Mouse (Mus musculus) intestine, embryonic 15.5 days (tissue): ENCODE data around the gene Bcam. TPM values are rescaled to one million over a fixed set of nuclear protein-coding genes. Genes with fewer than 3 reads are reported as not detected.

Source experiments
- ATAC-seq: fragments of 200-750 bp; cut with Nextera tagmentation; 2 replicates; pipeline ENCODE4 v1.8.0; 2017; ENCODE audit warnings: moderate TSS enrichment, moderate library complexity
- H3K27ac ChIP-seq: fragments of 300-500 bp; sonication (generic); 2 replicates; pipeline ENCODE4 v1.5.1; 2015; ENCODE audit warnings: mild to moderate bottlenecking, inconsistent platforms
- H3K27me3 ChIP-seq: fragments of 300-500 bp; sonication (generic); replicated peaks from 2 replicates; pipeline ENCODE4 v1.6.1; 2015; ENCODE audit warnings: inconsistent platforms
- H3K36me3 ChIP-seq: fragments of 300-500 bp; sonication (generic); 2 replicates; pipeline ENCODE4 v1.6.1; 2015; ENCODE audit warnings: inconsistent platforms
- H3K4me1 ChIP-seq: fragments of 300-500 bp; sonication (generic); replicated peaks from 2 replicates; pipeline ENCODE4 v1.6.1; 2015; ENCODE audit warnings: inconsistent platforms
- H3K4me2 ChIP-seq: fragments of 300-500 bp; sonication (generic); replicated peaks from 2 replicates; pipeline ENCODE4 v1.6.1; 2015; ENCODE audit warnings: mild to moderate bottlenecking, inconsistent platforms
- H3K4me3 ChIP-seq: fragments of 300-500 bp; sonication (generic); replicated peaks from 2 replicates; pipeline ENCODE4 v1.5.1; 2015; ENCODE audit warnings: inconsistent platforms
- H3K9ac ChIP-seq: fragments of 300-500 bp; sonication (generic); 2 replicates; pipeline ENCODE4 v1.6.1; 2015; ENCODE audit warnings: inconsistent platforms
- H3K9me3 ChIP-seq: fragments of 300-500 bp; sonication (generic); 2 replicates; pipeline ENCODE4 v1.6.1; 2016; ENCODE audit warnings: inconsistent platforms
- WGBS: fragments of 180-500 bp; shearing (Covaris S2); methylation state at CpG from one replicate; pipeline ENCODE4 v1.1.7; 2015; 5-methylcytosine and 5-hydroxymethylcytosine counted together
- polyA plus RNA-seq: library from polyadenylated mRNA; unstranded; fragments of >200 nt; fragmentation: Nextera tagmentation; extraction: Ambion mirVana; gene quantifications from 2 replicates; pipeline ENCODE4 v1.2.1, GENCODE M21; 2015

The Bcam gene
- polyA plus RNA-seq, 1 experiment from 2014 or later, result 76.9 TPM

DNA sequence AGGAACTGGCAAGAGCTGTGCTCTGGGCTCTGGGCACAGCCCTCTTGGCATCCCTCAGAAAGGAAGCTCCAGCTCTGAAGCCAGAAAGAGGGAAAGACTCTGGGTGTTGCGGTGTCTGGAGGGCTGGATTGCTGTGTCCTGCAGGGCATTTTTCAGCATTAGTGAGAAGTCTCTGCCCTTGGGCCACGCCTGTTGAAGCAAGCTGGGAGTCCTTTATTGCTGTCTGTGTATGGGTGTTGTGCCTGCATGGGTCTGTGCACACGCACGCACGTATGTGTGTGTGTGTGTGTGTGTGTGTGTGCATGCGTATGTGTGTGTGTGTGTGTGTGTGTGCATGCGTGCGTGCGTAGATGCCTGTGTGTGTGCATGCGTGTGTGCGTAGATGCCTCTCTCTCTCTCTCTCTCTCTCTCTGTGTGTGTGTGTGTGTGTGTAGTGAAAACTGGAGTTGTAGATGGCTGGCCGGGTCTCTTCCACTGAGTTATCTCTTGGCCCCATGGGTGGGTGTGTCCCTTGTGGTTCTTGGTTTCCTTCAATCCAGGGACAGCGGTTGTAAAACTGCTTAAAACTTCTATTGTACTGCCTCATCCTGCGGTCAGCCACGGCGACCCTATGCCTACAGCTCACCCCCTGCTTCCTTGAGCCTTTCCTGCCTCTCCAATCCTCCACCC, 34.3 kb downstream of the Bcam start:
- ATAC-seq, result 0 out of 2 replicates have a peak, but pooled peaks have one; percentile 13
- Histone ChIP-seq H3K4me2 (no peak overlapping the region), H3K9ac (no peak overlapping the region), H3K36me3 (peaks cover 48% of the 10 kb centered on the region), H3K27ac (no peak overlapping the region), H3K9me3 (no peaks in the 10 kb centered on the region), H3K4me3 (no peak overlapping the region), H3K27me3 (no peaks in the 10 kb centered on the region), H3K4me1 (peaks cover 5% of the 10 kb centered on the region)
- 84% methylated on average over 16 of the region's 16 CpGs for WGBS

DNA sequence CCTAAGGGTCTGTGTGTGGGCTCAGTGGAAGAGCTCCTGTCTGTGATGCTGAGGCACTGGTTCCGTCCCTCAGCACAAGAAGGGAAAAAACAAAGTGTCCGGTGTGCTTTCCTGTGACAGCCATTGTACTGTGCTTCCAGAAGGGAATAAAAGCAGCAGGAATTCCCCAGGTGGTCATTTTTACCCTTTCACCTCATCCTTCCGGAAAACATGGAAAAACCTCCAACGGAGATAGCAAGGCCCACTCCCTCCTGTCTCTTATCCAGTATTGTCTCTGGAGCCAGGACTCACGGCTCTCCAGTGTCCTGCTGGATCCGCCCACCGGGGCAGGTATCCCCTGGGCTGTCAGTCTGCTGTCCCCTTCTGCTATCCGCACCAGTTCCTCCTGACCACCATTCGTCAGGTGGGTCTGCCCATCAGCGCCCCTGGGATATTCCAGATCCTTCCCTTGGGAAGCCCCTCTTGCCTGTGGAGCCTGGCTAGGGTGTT, 36.6 kb downstream of the Bcam start:
- WGBS, result 85% methylated on average over 10 of the region's 10 CpGs
- no peaks in the 10 kb centered on the region for H3K27me3 ChIP-seq
- no peak overlapping the region for H3K9ac ChIP-seq
- no peak overlapping the region for H3K4me2 ChIP-seq
- H3K27ac ChIP-seq, result no peak overlapping the region
- H3K36me3 ChIP-seq, result peaks cover 60% of the 10 kb centered on the region
- ATAC-seq, result no peak
- no peak overlapping the region for H3K4me3 ChIP-seq
- H3K9me3 ChIP-seq, result no peaks in the 10 kb centered on the region
- no peaks in the 10 kb centered on the region; the same call in 1 of the 2 replicates for H3K4me1 ChIP-seq

- no peaks in the 10 kb centered on the region for H3K27me3 ChIP-seq
- H3K27ac ChIP-seq, result no peak overlapping the region
- no peaks in the 10 kb centered on the region for H3K9me3 ChIP-seq
- H3K9ac ChIP-seq, result no peak overlapping the region
- H3K4me2 ChIP-seq, result no peak overlapping the region
- H3K36me3 ChIP-seq, result peaks cover 79% of the 10 kb centered on the region
- no peak for ATAC-seq
- H3K4me3 ChIP-seq, result no peak overlapping the region
- WGBS, result 93% methylated on average over 4 of the region's 4 CpGs
- no peaks in the 10 kb centered on the region for H3K4me1 ChIP-seq
Measured at GRCm38 (mm10) chr7:19726541-19726940, 44.3 kb downstream of the Bcam start.

DNA sequence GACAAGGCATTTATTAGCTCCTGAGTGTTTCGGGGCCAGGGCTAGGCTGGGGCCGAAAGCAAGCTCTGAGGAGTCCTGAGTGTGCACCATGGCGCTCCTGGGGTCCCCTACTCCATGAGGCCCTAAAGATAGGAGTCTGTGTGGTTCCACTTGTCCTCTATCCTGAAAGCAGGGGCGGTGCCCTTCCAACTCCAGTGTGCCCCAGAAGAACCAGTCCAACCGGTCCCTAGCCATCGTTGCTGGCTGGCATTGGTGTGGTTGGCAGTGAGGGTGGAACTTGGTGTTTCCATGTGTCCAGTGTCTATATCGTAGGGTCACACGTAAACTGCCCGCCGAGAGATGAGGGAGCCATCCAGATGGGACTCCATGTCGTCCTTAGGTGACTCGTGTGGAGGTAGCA, 46.6 kb downstream of the Bcam start:
- no peak overlapping the region for H3K27ac ChIP-seq
- no peak overlapping the region for H3K9ac ChIP-seq
- no peaks in the 10 kb centered on the region for H3K27me3 ChIP-seq
- H3K4me2 ChIP-seq, result no peak overlapping the region
- peaks cover 67% of the 10 kb centered on the region for H3K36me3 ChIP-seq
- no peaks in the 10 kb centered on the region for H3K9me3 ChIP-seq
- no peak overlapping the region for H3K4me3 ChIP-seq
- ATAC-seq, result peak; percentile 35; the same call in 1 of the 2 replicates
- 94% methylated on average over 12 of the region's 12 CpGs for WGBS
- no peaks in the 10 kb centered on the region for H3K4me1 ChIP-seq

- WGBS, result 85% methylated on average over 6 of the region's 6 CpGs
- no peak for ATAC-seq
- Histone ChIP-seq H3K9ac (no peak overlapping the region), H3K4me1 (no peaks in the 10 kb centered on the region), H3K4me2 (no peak overlapping the region), H3K9me3 (no peaks in the 10 kb centered on the region), H3K36me3 (peaks cover 57% of the 10 kb centered on the region), H3K27ac (no peak overlapping the region), H3K27me3 (no peaks in the 10 kb centered on the region), H3K4me3 (no peak overlapping the region)
Measured at GRCm38 (mm10) chr7:19722754-19723195, 48.0 kb downstream of the Bcam start.

GRCm38 (mm10) chr7:19719200-19719599, 51.6 kb downstream of the Bcam start:
- peaks cover 26% of the 10 kb centered on the region for H3K36me3 ChIP-seq

GRCm38 (mm10) chr7:19718297-19718952, 52.4 kb downstream of the Bcam start:
- Histone ChIP-seq H3K4me1 (peaks cover 8% of the 10 kb centered on the region; the same call in 1 of the 2 replicates), H3K27ac (no peak overlapping the region), H3K4me2 (no peak overlapping the region), H3K9ac (no peak overlapping the region), H3K9me3 (no peaks in the 10 kb centered on the region), H3K27me3 (no peaks in the 10 kb centered on the region), H3K4me3 (no peak overlapping the region), H3K36me3 (peaks cover 19% of the 10 kb centered on the region)
- no peak for ATAC-seq
- WGBS, result 91% methylated on average over 5 of the region's 5 CpGs

More at GRCm38 (mm10) chr7:19719200-19719599, 51.6 kb downstream of the Bcam start:
- Histone ChIP-seq H3K27me3 (no peaks in the 10 kb centered on the region), H3K4me1 (peaks cover 1% of the 10 kb centered on the region; the same call in 1 of the 2 replicates), H3K4me3 (no peak overlapping the region), H3K9ac (no peak overlapping the region), H3K4me2 (no peak overlapping the region), H3K27ac (no peak overlapping the region), H3K9me3 (no peaks in the 10 kb centered on the region)
- ATAC-seq, result no peak
- 88% methylated on average over 4 of the region's 4 CpGs for WGBS

DNA sequence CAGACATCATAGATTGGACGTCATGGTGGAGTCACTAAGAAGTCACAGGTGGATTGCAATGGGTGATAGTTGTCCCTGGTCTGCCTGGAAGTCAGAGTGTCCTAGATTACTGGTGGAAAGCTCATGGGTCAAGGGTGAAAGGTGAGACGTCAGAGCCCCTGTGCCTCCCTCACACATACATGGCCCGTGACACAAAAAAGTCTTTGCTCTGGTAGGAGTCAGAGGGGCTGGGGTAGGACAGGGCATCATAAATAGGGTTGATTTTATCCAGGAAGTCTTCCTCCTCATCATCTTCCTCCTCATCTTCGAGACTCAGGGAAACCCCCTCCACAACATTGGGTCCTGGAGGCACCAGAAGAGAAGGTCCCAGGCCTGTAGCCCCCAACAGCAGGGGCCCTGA, 53.5 kb downstream of the Bcam start:
- no peak overlapping the region for H3K4me2 ChIP-seq

GRCm38 (mm10) chr7:19716822-19717221, 54.0 kb downstream of the Bcam start:
- Histone ChIP-seq H3K36me3 (peaks cover 22% of the 10 kb centered on the region), H3K9me3 (no peaks in the 10 kb centered on the region), H3K4me3 (no peak overlapping the region), H3K4me1 (peaks cover 9% of the 10 kb centered on the region; the same call in 1 of the 2 replicates), H3K27me3 (no peaks in the 10 kb centered on the region), H3K9ac (0 out of 2 replicates have a peak overlapping the region, but pooled peaks have one; percentile 31), H3K27ac (peak overlapping the region; percentile 86; the same call in 1 of the 2 replicates), H3K4me2 (peak overlapping the region; percentile 70)
- whole genome bisulfite sequencing, result 83% methylated on average over 2 of the region's 2 CpGs
- no peak for ATAC-seq

More for the DNA sequence above, 53.5 kb downstream of the Bcam start:
- WGBS, result 85% methylated on average over 4 of the region's 4 CpGs
- Histone ChIP-seq H3K9me3 (no peaks in the 10 kb centered on the region), H3K9ac (no peak overlapping the region), H3K27me3 (no peaks in the 10 kb centered on the region), H3K27ac (no peak overlapping the region), H3K4me1 (peaks cover 9% of the 10 kb centered on the region; the same call in 1 of the 2 replicates), H3K36me3 (peaks cover 18% of the 10 kb centered on the region), H3K4me3 (no peak overlapping the region)
- no peak for ATAC-seq

GRCm38 (mm10) chr7:19716055-19716682, 54.6 kb downstream of the Bcam start:
- Histone ChIP-seq H3K4me1 (peaks cover 9% of the 10 kb centered on the region; the same call in 1 of the 2 replicates), H3K27me3 (no peaks in the 10 kb centered on the region), H3K9me3 (no peaks in the 10 kb centered on the region), H3K36me3 (peaks cover 21% of the 10 kb centered on the region), H3K9ac (peak overlapping the region; percentile 31; the same call in 1 of the 2 replicates), H3K4me3 (peak overlapping the region; percentile 32), H3K27ac (peak overlapping the region; percentile 86), H3K4me2 (peak overlapping the region; percentile 70)
- no peak for ATAC-seq
- WGBS, result 5% methylated on average over 18 of the region's 18 CpGs

GRCm38 (mm10) chr7:19715239-19716054, 55.4 kb downstream of the Bcam start, which contains the start of gene Tomm40:
Gene Tomm40 (minus strand): TSS chr7:19715438.
- ATAC-seq, result peak; percentile 99
- no peaks in the 10 kb centered on the region for H3K27me3 ChIP-seq
- peaks cover 9% of the 10 kb centered on the region; the same call in 1 of the 2 replicates for H3K4me1 ChIP-seq
- peak within 1 kb of the TSS; percentile 100 for H3K4me3 ChIP-seq
- under 1% methylated on average over 55 of the region's 59 CpGs for WGBS
- H3K9me3 ChIP-seq, result no peaks in the 10 kb centered on the region
- H3K36me3 ChIP-seq, result peaks cover 23% of the 10 kb centered on the region
- peak within 1 kb of the TSS; percentile 86 for H3K27ac ChIP-seq
- peak within 1 kb of the TSS; percentile 79 for H3K4me2 ChIP-seq
- H3K9ac ChIP-seq, result peak within 1 kb of the TSS; percentile 96
